Mouse (Mus musculus) midbrain, embryonic 15.5 days (tissue): Measurements from ENCODE around the gene Cacna2d4. TPM values are rescaled to one million over a fixed set of nuclear protein-coding genes. Genes with fewer than 3 reads are reported as not detected.
"Not testable (repeated sequence)": the region's sequence is repeated elsewhere in the genome, so short reads cannot be mapped to it uniquely, and the experiment has no call there.

Source experiments
- ATAC-seq: fragments of 200-750 bp; cut with Nextera tagmentation; replicated peaks from 2 replicates; pipeline ENCODE4 v1.8.0; 2017; ENCODE audit warnings: moderate TSS enrichment
- H3K27ac ChIP-seq: fragments of 300-500 bp; sonication (generic); 2 replicates; pipeline ENCODE4 v1.5.1; 2015; ENCODE audit warnings: mild to moderate bottlenecking, inconsistent platforms
- H3K27me3 ChIP-seq: fragments of 300-500 bp; sonication (generic); replicated peaks from 2 replicates; pipeline ENCODE4 v1.6.1; 2015; ENCODE audit warnings: inconsistent platforms
- H3K36me3 ChIP-seq: fragments of 300-500 bp; sonication (generic); replicated peaks from 2 replicates; pipeline ENCODE4 v1.6.1; 2015; ENCODE audit warnings: inconsistent platforms
- H3K4me1 ChIP-seq: fragments of 300-500 bp; sonication (generic); 2 replicates; pipeline ENCODE4 v1.6.1; 2015; ENCODE audit warnings: inconsistent platforms
- H3K4me2 ChIP-seq: fragments of 300-500 bp; sonication (generic); 2 replicates; pipeline ENCODE4 v1.6.1; 2015; ENCODE audit warnings: inconsistent platforms, mild to moderate bottlenecking, moderate library complexity
- H3K4me3 ChIP-seq: fragments of 300-500 bp; sonication (generic); 2 replicates; pipeline ENCODE4 v1.5.1; 2015; ENCODE audit warnings: mild to moderate bottlenecking, inconsistent platforms
- H3K9ac ChIP-seq: fragments of 300-500 bp; sonication (generic); 2 replicates; pipeline ENCODE4 v1.6.1; 2015; ENCODE audit warnings: mild to moderate bottlenecking, inconsistent platforms
- H3K9me3 ChIP-seq: fragments of 300-500 bp; sonication (generic); 2 replicates; pipeline ENCODE4 v1.6.1; 2016; ENCODE audit warnings: inconsistent platforms
- WGBS: fragments of 180-500 bp; shearing (Covaris S2); methylation state at CpG from one replicate; pipeline ENCODE4 v1.1.7; 2015; ENCODE audit warnings: mixed read lengths; 5-methylcytosine and 5-hydroxymethylcytosine counted together
- polyA plus RNA-seq: library from polyadenylated mRNA; unstranded; fragments of >200 nt; fragmentation: Nextera tagmentation; extraction: Ambion mirVana; gene quantifications from 2 replicates; pipeline ENCODE4 v1.2.1, GENCODE M21; 2015

The Cacna2d4 gene
- polyA plus RNA-seq, 1 experiment from 2014 or later, result 0.54 TPM

- H3K9ac ChIP-seq, result no peak overlapping the region
- 92% methylated on average over 4 of the region's 4 CpGs for WGBS
- ATAC-seq, result no peak
These were observed 34.8 kb upstream of the Cacna2d4 start for GRCm38 (mm10) chr6:119201575-119201974.

DNA sequence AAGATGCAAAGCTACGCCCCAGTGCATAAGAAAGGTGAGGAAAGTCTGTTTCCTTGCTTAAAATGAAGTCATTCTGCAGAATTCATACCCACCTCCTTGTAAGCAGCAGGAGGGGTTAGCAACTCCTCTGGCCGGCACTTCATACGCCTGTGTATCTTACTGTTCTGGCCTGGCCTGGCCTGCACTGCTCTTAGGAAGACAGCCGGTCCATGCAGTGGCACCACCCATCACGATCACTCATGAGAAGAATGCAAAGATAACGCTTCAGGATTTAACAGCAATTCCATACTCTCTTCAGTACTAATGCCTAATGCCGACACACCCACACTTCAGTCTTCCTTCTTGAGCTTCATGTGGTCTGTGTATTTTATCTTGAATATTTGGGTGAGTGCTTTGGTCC is 32.0 kb upstream of the Cacna2d4 start:
- WGBS, result 89% methylated on average over 7 of the region's 7 CpGs
- H3K9ac ChIP-seq, result no peak overlapping the region
- no peaks in the 10 kb centered on the region for H3K27me3 ChIP-seq
- H3K4me1 ChIP-seq, result peaks cover 3% of the 10 kb centered on the region
- H3K36me3 ChIP-seq, result 0 out of 2 replicates have a peak, but pooled peaks cover 8% of the 10 kb centered on the region
- H3K4me3 ChIP-seq, result no peak overlapping the region
- no peaks in the 10 kb centered on the region for H3K9me3 ChIP-seq
- no peak overlapping the region for H3K4me2 ChIP-seq
- no peak overlapping the region for H3K27ac ChIP-seq
- ATAC-seq, result no peak

More at GRCm38 (mm10) chr6:119201575-119201974, 34.8 kb upstream of the Cacna2d4 start:
- Histone ChIP-seq H3K9me3 (no peaks in the 10 kb centered on the region), H3K4me3 (no peak overlapping the region), H3K36me3 (0 out of 2 replicates have a peak, but pooled peaks cover 8% of the 10 kb centered on the region), H3K4me2 (no peak overlapping the region), H3K27ac (no peak overlapping the region), H3K4me1 (peaks cover 13% of the 10 kb centered on the region), H3K27me3 (no peaks in the 10 kb centered on the region)

DNA sequence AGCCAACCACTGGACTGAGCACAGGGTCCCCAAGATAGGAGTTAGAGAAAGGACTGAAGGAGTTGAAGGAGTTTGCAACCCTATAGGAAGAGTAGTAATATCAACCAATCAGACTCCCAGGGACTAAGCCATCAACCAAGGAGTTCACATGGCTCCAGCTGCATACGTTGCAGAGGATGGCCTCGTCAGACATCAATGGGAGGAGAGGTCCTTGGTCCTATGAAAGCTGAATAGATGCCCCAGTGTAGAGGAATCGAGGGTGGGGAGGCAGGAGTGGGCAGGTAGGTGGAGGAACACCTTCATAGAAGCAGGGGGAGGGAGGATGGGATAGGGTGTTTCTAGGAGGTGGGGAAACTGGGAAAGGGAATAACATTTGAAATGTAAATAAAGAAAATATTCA is 31.4 kb upstream of the Cacna2d4 start:
- Histone ChIP-seq H3K36me3 (0 out of 2 replicates have a peak, but pooled peaks cover 8% of the 10 kb centered on the region), H3K9ac (no peak overlapping the region), H3K9me3 (no peaks in the 10 kb centered on the region), H3K4me1 (no peaks in the 10 kb centered on the region), H3K4me3 (no peak overlapping the region), H3K27me3 (no peaks in the 10 kb centered on the region), H3K4me2 (no peak overlapping the region), H3K27ac (no peak overlapping the region)
- ATAC-seq, result no peak
- WGBS, result 59% methylated on average over 3 of the region's 3 CpGs

GRCm38 (mm10) chr6:119206006-119206405 is 30.3 kb upstream of the Cacna2d4 start:
- H3K4me1 ChIP-seq, ATAC-seq, H3K27ac ChIP-seq, H3K9ac ChIP-seq, H3K36me3 ChIP-seq, H3K4me2 ChIP-seq, H3K4me3 ChIP-seq, H3K9me3 ChIP-seq, H3K27me3 ChIP-seq: not testable (repeated sequence)
- 88% methylated on average over 7 of the region's 7 CpGs for WGBS

- WGBS, result 90% methylated on average over 5 of the region's 5 CpGs
- no peak overlapping the region for H3K9ac ChIP-seq
These were observed 23.0 kb upstream of the Cacna2d4 start for GRCm38 (mm10) chr6:119213375-119213774.

DNA sequence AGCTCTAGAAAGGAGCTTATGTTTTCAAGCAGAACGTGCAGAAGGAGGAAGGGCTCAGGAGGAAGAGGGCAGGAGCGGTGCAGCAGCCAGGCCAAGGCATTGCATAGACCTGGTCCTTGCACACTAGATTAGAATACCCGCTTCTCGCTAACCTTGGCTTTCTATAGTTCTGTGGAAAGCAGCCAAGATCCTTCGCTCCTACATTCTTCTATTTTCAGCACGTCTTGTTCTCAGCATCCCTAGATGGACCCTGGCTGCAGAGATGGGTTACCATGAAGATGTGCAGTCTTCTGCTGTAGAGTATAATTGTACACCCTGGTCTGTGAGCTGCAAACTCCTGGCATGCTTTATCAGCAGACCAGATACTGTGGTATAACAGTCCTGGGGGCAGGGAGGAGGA is 22.1 kb upstream of the Cacna2d4 start:
- Histone ChIP-seq H3K36me3 (peaks cover 16% of the 10 kb centered on the region; the same call in 1 of the 2 replicates), H3K27ac (no peak overlapping the region), H3K4me1 (no peaks in the 10 kb centered on the region), H3K4me3 (no peak overlapping the region), H3K27me3 (no peaks in the 10 kb centered on the region), H3K9ac (no peak overlapping the region), H3K4me2 (no peak overlapping the region), H3K9me3 (no peaks in the 10 kb centered on the region)
- 86% methylated on average over 6 of the region's 6 CpGs for WGBS
- ATAC-seq, result no peak

More at GRCm38 (mm10) chr6:119213375-119213774, 23.0 kb upstream of the Cacna2d4 start:
- Histone ChIP-seq H3K4me3 (no peak overlapping the region), H3K4me2 (no peak overlapping the region), H3K4me1 (no peaks in the 10 kb centered on the region), H3K9me3 (no peaks in the 10 kb centered on the region), H3K27me3 (no peaks in the 10 kb centered on the region), H3K36me3 (peaks cover 16% of the 10 kb centered on the region; the same call in 1 of the 2 replicates), H3K27ac (no peak overlapping the region)
- ATAC-seq, result no peak

DNA sequence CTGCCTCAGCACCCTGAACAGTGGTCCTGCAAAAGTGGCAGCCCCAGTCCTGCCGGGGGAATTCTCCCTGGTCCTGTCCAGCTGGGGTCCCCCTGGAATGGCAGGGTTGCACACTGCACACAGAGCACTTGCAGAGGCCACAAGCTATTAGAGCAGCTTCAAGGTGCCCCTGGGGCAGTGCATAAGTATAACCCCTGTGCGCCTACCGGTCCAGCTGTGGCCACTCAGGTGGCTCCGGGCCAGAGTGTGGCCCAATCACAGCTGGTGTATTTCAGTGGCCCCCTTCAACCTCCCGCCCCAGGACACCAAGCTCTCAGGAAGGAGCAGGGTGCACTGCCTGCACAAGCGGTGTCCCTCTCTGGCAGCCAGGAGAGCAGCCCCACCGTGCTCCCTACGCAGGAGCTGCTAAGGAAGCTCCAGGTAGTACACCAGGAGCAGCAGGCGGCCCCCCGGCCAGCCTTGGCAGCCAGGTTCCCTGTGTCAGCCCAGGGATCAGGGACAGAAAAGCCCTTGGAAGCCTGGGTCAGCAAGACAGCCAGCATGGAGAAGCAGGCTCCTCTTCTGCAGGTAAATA is 21.2 kb upstream of the Cacna2d4 start:
- peaks cover 16% of the 10 kb centered on the region; the same call in 1 of the 2 replicates for H3K36me3 ChIP-seq
- H3K4me1 ChIP-seq, result no peaks in the 10 kb centered on the region

GRCm38 (mm10) chr6:119217661-119218060 is 18.7 kb upstream of the Cacna2d4 start:
- ATAC-seq, result no peak
- no peak overlapping the region for H3K9ac ChIP-seq
- H3K4me3 ChIP-seq, result no peak overlapping the region

More for the DNA sequence above, 21.2 kb upstream of the Cacna2d4 start:
- ATAC-seq, result no peak
- Histone ChIP-seq H3K27ac (no peak overlapping the region), H3K9ac (no peak overlapping the region), H3K27me3 (no peaks in the 10 kb centered on the region), H3K4me3 (no peak overlapping the region), H3K4me2 (no peak overlapping the region), H3K9me3 (no peaks in the 10 kb centered on the region)
- 95% methylated on average over 10 of the region's 10 CpGs for WGBS

DNA sequence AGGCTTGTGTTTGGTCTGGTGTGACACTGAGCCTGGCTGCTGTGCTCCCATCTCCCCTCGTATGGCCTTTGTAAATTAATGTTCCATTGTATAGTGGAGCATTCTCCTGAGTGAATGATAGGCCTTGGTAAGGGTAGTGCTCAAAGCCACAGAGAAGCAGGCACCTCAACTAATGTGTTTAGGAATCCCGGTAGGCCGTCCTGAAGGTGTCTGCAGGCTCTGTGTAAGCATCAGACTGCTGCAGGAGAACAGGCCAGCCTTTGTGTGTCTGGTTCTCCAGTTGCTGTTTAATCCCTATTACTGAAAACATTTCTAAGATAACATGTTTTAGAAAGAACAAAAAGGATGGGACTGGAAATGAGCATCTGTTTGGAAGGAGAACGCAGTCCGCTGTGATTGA is 17.7 kb upstream of the Cacna2d4 start:
- Histone ChIP-seq H3K9ac (no peak overlapping the region), H3K4me2 (no peak overlapping the region), H3K27ac (no peak overlapping the region), H3K4me1 (0 out of 2 replicates have a peak, but pooled peaks cover 3% of the 10 kb centered on the region), H3K9me3 (no peaks in the 10 kb centered on the region), H3K4me3 (no peak overlapping the region), H3K36me3 (peaks cover 9% of the 10 kb centered on the region; the same call in 1 of the 2 replicates), H3K27me3 (no peaks in the 10 kb centered on the region)
- WGBS, result 87% methylated on average over 5 of the region's 5 CpGs
- no peak for ATAC-seq

More at GRCm38 (mm10) chr6:119217661-119218060, 18.7 kb upstream of the Cacna2d4 start:
- peaks cover 16% of the 10 kb centered on the region; the same call in 1 of the 2 replicates for H3K36me3 ChIP-seq
- H3K9me3 ChIP-seq, result no peaks in the 10 kb centered on the region
- H3K27ac ChIP-seq, result no peak overlapping the region
- no peaks in the 10 kb centered on the region for H3K27me3 ChIP-seq
- 85% methylated on average over 4 of the region's 4 CpGs for whole genome bisulfite sequencing
- no peak overlapping the region for H3K4me2 ChIP-seq
- 0 out of 2 replicates have a peak, but pooled peaks cover 3% of the 10 kb centered on the region for H3K4me1 ChIP-seq

DNA sequence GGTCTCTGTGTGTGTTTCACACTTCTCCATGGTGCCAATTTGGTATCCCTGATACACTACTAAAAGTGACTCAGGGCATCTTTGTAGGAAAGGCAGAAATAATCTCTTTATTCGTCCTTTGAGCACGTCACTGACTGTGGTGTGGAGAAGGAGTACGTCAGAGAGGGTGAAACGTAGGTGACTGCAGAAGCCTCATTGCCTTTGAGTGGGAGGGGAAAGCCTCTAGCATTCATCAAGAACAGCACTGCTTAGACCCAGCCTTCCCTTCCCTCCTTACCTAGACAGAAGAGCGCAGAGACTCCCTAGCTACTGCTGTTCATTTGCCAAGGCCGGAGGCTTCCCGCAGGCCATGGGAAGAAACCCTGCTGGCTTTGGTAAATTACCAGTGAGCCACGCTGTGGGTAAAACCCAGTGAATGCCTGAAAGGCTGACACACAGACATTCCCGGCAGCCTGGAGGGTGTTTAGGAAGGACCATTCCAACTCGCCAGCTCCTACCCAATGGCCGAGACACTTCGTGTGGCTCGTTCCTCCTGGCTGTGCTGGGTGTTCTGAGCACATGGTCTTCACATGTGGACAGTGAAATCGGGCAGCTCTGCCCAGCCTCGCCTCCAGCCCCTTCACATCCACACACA is 17.0 kb upstream of the Cacna2d4 start:
- H3K36me3 ChIP-seq, result peaks cover 8% of the 10 kb centered on the region; the same call in 1 of the 2 replicates
- WGBS, result 76% methylated on average over 15 of the region's 15 CpGs

DNA sequence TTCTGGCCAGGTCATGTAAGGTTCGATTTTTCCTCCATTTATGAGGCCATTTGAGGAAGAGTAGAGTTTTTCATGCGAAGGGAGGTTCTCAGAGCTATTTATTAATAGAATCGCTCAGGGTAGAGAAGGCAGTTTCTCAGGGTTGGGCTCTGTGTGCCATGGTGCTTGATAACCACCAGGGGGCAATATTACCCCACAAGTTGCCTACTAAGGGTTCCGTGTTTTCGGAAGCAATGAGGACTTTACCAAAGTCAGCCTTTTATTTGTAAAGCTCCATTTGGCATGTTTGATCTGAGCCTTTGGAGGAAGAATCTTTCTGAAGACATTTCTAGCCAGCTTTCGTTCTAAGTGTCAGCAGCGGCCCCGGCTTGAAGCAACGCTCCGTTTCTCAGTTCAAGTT is 16.0 kb upstream of the Cacna2d4 start:
- H3K4me1 ChIP-seq, result peaks cover 12% of the 10 kb centered on the region; the same call in 1 of the 2 replicates
- H3K9ac ChIP-seq, result no peak overlapping the region
- 47% methylated on average over 10 of the region's 10 CpGs for WGBS
- no peak overlapping the region for H3K4me3 ChIP-seq
- no peaks in the 10 kb centered on the region for H3K9me3 ChIP-seq
- no peak overlapping the region for H3K4me2 ChIP-seq
- H3K36me3 ChIP-seq, result 0 out of 2 replicates have a peak, but pooled peaks cover 6% of the 10 kb centered on the region
- peak; percentile 66; the same call in 1 of the 2 replicates for ATAC-seq
- no peak overlapping the region for H3K27ac ChIP-seq
- H3K27me3 ChIP-seq, result no peaks in the 10 kb centered on the region

More for the DNA sequence above, 17.0 kb upstream of the Cacna2d4 start:
- H3K4me1 ChIP-seq, result 0 out of 2 replicates have a peak, but pooled peaks cover 7% of the 10 kb centered on the region
- H3K4me3 ChIP-seq, result no peak overlapping the region
- H3K9ac ChIP-seq, result no peak overlapping the region
- H3K27ac ChIP-seq, result no peak overlapping the region
- no peak overlapping the region for H3K4me2 ChIP-seq
- ATAC-seq, result no peak
- no peaks in the 10 kb centered on the region for H3K27me3 ChIP-seq
- no peaks in the 10 kb centered on the region for H3K9me3 ChIP-seq

DNA sequence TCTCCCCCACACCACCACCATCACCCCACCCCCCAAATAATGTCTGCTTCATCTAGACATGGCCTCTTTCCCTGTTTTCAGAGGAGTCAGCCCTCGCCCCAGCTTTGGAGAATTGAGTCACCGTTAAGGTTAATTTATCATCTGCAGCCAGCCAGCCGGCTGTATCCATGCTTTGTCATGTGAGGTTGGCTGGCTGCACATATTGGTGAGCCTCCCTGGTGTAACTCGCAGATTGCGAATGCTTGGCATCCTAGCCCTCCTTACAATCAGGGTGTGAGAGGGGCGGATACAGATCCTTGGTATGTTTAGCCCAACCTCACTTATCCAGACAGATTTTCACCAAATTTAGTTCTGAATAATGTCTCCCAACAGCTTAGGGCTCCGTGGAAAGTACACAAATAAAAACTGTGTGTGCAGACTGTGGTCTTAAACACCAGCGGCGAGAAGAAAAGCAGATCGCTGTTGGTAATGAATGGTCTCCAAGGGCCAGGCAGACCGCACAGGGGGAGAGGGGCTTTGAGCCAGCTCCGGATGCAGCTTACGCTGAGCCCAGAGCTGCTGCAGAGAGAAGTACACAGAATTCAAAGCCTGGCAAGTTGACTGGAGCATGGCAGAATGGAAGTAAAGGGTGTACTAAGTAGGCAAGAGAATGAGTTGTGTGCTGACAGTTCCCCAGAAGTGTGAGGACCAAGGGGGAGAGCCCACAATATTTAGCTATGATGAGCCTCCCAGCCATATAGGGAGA is 11.7 kb upstream of the Cacna2d4 start:
- H3K36me3 ChIP-seq, result no peaks in the 10 kb centered on the region
- 49% methylated on average over 13 of the region's 13 CpGs for WGBS
- H3K4me1 ChIP-seq, result peaks cover 13% of the 10 kb centered on the region; the same call in 1 of the 2 replicates
- ATAC-seq, result peak; percentile 57; the same call in 1 of the 2 replicates
- no peak overlapping the region for H3K4me2 ChIP-seq
- no peaks in the 10 kb centered on the region for H3K27me3 ChIP-seq
- H3K4me3 ChIP-seq, result no peak overlapping the region
- H3K9me3 ChIP-seq, result no peaks in the 10 kb centered on the region
- no peak overlapping the region for H3K9ac ChIP-seq
- peak overlapping the region; percentile 5; the same call in 1 of the 2 replicates for H3K27ac ChIP-seq
